Mouse (Mus musculus) liver, postnatal 0 days (tissue): ENCODE results near the gene Als2.

Experiments used
- CTCF ChIP-seq: sonication (generic); IDR thresholded peaks from 2 replicates; pipeline ENCODE4 v1.5.1; 2016; ENCODE audit warnings: antibody characterized with exemption, low read depth
- EP300 ChIP-seq: IDR thresholded peaks from 2 replicates; pipeline ENCODE4 v1.6.1; 2016; ENCODE audit warnings: antibody characterized with exemption, low read depth, mild to moderate bottlenecking

DNA sequence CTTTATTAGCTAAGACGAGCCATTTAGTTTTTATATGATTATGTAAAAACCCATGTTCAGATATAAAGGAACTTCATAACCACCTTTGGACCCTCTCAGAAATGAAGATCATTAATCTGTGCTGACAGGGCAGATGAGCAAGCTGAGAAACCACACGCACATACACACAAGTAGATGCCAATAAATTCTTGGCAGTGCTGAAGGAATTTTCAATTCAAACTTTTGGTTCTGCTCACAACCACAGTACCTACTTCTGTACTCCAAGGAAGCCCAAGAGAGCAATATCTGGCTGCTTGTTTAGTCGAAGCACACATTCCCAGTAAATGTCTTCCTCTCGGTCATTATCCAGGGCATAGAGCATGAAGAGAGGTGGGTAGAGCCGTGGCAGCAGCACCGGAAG, 67.4 kb downstream of the Als2 start:
- TF ChIP-seq CTCF (no peak), EP300 (no peak)
